Mouse (Mus musculus): ENCODE data around the gene Cd244a.

Cd244a gene

GRCm38 (mm10) chr1:171648840-171649239, 89.8 kb downstream of the Cd244a start:
- no peak for DNase-seq (ENCODE audit: low spot score in 2 of 2)

GRCm38 (mm10) chr1:171652734-171653133, 93.7 kb downstream of the Cd244a start, which contains the start of gene Slamf7:
Gene Slamf7, minus strand, starts transcription at chr1:171653035.
- DNase-seq (ENCODE audit: low spot score in 2 of 2), result no peak

GRCm38 (mm10) chr1:171658561-171658991, 99.6 kb downstream of the Cd244a start:
- DNase-seq (ENCODE audit: low spot score in 2 of 2), result no peak
